Mouse (Mus musculus): ENCODE results near the gene Rftn1.

DNA sequence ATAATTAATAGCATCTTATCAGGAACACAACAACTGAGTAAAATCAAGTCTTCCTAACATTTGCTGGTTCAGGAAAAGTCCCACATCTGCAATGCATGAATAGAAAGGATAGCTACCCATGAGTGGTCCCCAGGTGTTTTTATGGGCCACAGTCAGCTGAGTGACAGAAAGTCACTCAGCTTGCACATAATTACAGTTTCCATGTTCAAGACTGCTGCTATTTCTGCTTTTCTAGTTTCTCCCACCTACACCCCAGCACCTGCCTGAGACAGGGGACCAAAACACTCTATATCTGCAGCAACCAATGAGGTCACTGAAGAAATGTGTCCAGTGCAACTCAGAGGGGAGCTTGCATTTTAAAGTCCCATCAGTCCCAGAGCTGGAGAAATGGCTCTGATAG is 95.9 kb downstream of the Rftn1 start:
- no peak for TF ChIP-seq CTCF (IDR thresholded peaks at IDR 0.05)
- no peak for TF ChIP-seq POLR2A (IDR thresholded peaks at IDR 0.05; ENCODE audit: insufficient read depth, low read depth, low read length)
- TF ChIP-seq EP300 (IDR thresholded peaks at IDR 0.05; ENCODE audit: insufficient read depth, low read depth, low read length): no peak
